Mouse (Mus musculus) midbrain, postnatal 0 days (tissue): ENCODE results near the gene Hoxd9. TPM values are rescaled to one million over a fixed set of nuclear protein-coding genes. Genes with fewer than 3 reads are reported as not detected.

ENCODE experiments used
- ATAC-seq: fragments of 200-750 bp; cut with Nextera tagmentation; 2 replicates; pipeline ENCODE4 v1.8.0; 2017; ENCODE audit warnings: moderate number of reproducible peaks, mild to moderate bottlenecking, moderate TSS enrichment, moderate library complexity; ENCODE audit not compliant: low FRiP score
- DNase-seq: peaks from one replicate; pipeline ENCODE4 v3.0.0-alpha.2; 2015; ENCODE audit warnings: low spot score
- H3K27ac ChIP-seq: fragments of 300-500 bp; sonication (generic); 2 replicates; pipeline ENCODE4 v1.5.1; 2014; ENCODE audit warnings: low read depth, mild to moderate bottlenecking, low read length, mixed read lengths
- H3K27me3 ChIP-seq: fragments of 300-500 bp; sonication (generic); 2 replicates; pipeline ENCODE4 v1.6.1; 2014; ENCODE audit warnings: low read length, control low read depth, mixed read lengths; ENCODE audit not compliant: insufficient read depth
- H3K36me3 ChIP-seq: fragments of 300-500 bp; sonication (generic); 2 replicates; pipeline ENCODE4 v1.6.1; 2014; ENCODE audit warnings: low read length, control low read depth, mixed read lengths; ENCODE audit not compliant: insufficient read depth
- H3K4me1 ChIP-seq: fragments of 300-500 bp; sonication (generic); 2 replicates; pipeline ENCODE4 v1.6.1; 2014; ENCODE audit warnings: mild to moderate bottlenecking, control low read depth, antibody characterized with exemption, low read length, mixed read lengths; ENCODE audit not compliant: insufficient read depth
- H3K4me2 ChIP-seq: fragments of 300-500 bp; sonication (generic); 2 replicates; pipeline ENCODE4 v1.6.1; 2014; ENCODE audit warnings: low read depth, mild to moderate bottlenecking, low read length, mixed read lengths; ENCODE audit not compliant: poor library complexity, severe bottlenecking
- H3K4me3 ChIP-seq: fragments of 300-500 bp; sonication (generic); 2 replicates; pipeline ENCODE4 v1.5.1; 2014; ENCODE audit warnings: low read depth, mild to moderate bottlenecking, low read length, moderate library complexity
- H3K9ac ChIP-seq: fragments of 300-500 bp; sonication (generic); replicated peaks from 2 replicates; pipeline ENCODE4 v1.6.1; 2014; ENCODE audit warnings: mild to moderate bottlenecking, low read length, moderate library complexity, mixed read lengths; ENCODE audit not compliant: poor library complexity, severe bottlenecking
- H3K9me3 ChIP-seq: fragments of 300-500 bp; sonication (generic); 2 replicates; pipeline ENCODE4 v1.6.1; 2016; ENCODE audit warnings: low read length, control low read depth
- CTCF ChIP-seq: IDR thresholded peaks from 2 replicates; pipeline ENCODE4 v1.5.1; 2016; ENCODE audit warnings: antibody characterized with exemption, mild to moderate bottlenecking
- WGBS: fragments of 180-500 bp; shearing (Covaris S2); extraction: QIAGEN DNeasy Blood & Tissue Kit; methylation state at CpG from one replicate; pipeline ENCODE4 v1.1.7; 2014; 5-methylcytosine and 5-hydroxymethylcytosine counted together
- polyA plus RNA-seq: library from polyadenylated mRNA; unstranded; fragments of >200 nt; fragmentation: Nextera tagmentation; extraction: Ambion mirVana; gene quantifications from 2 replicates; pipeline ENCODE4 v1.2.1, GENCODE M21; 2015
- total RNA-seq: library from RNA; depleted of rRNA; stranded (reverse); fragments of >200 nt; gene quantifications from 2 replicates; pipeline ENCODE4 v1.2.3, GENCODE M21; 2014

Gene Hoxd9
- total and polyA plus RNA-seq, 2 experiments from 2014 or later, result not detected

GRCm38 (mm10) chr2:74731799-74732512 is 34.4 kb downstream of the Hoxd9 start:
- no peak overlapping the region for H3K4me2 ChIP-seq
- no peaks in the 10 kb centered on the region for H3K4me1 ChIP-seq
- no peak overlapping the region for H3K27ac ChIP-seq
- TF ChIP-seq CTCF, result no peak
- H3K9me3 ChIP-seq, result no peaks in the 10 kb centered on the region
- 5% methylated on average over 9 of the region's 9 CpGs for WGBS
- no peak for ATAC-seq
- H3K4me3 ChIP-seq, result no peak overlapping the region
- H3K27me3 ChIP-seq, result peaks cover 94% of the 10 kb centered on the region
- DNase-seq, result no peak
- no peaks in the 10 kb centered on the region for H3K36me3 ChIP-seq
- no peak overlapping the region for H3K9ac ChIP-seq

- no peak overlapping the region for H3K9ac ChIP-seq
Measured at GRCm38 (mm10) chr2:74732513-74733316, 35.2 kb downstream of the Hoxd9 start.

GRCm38 (mm10) chr2:74733317-74733661 is 35.8 kb downstream of the Hoxd9 start:
- WGBS, result 0% methylated on average over 16 of the region's 16 CpGs
- no peak for TF ChIP-seq CTCF
- no peak for DNase-seq
- Histone ChIP-seq H3K4me1 (no peaks in the 10 kb centered on the region), H3K27me3 (peaks cover 95% of the 10 kb centered on the region), H3K9ac (no peak overlapping the region), H3K36me3 (no peaks in the 10 kb centered on the region), H3K4me3 (no peak overlapping the region), H3K27ac (no peak overlapping the region), H3K4me2 (no peak overlapping the region), H3K9me3 (no peaks in the 10 kb centered on the region)
- ATAC-seq, result no peak

More at GRCm38 (mm10) chr2:74732513-74733316, 35.2 kb downstream of the Hoxd9 start:
- TF ChIP-seq CTCF, result no peak
- H3K9me3 ChIP-seq, result no peaks in the 10 kb centered on the region
- no peak overlapping the region for H3K4me2 ChIP-seq
- 1% methylated on average over 52 of the region's 52 CpGs for WGBS
- H3K27ac ChIP-seq, result no peak overlapping the region
- peaks cover 94% of the 10 kb centered on the region for H3K27me3 ChIP-seq
- no peaks in the 10 kb centered on the region for H3K4me1 ChIP-seq
- H3K36me3 ChIP-seq, result no peaks in the 10 kb centered on the region
- DNase-seq (no peak), ATAC-seq (no peak)
- H3K4me3 ChIP-seq, result no peak overlapping the region

- under 1% methylated on average over 6 of the region's 6 CpGs for WGBS
- no peak overlapping the region for H3K27ac ChIP-seq
- no peak overlapping the region for H3K4me3 ChIP-seq
- H3K9me3 ChIP-seq, result no peaks in the 10 kb centered on the region
- no peaks in the 10 kb centered on the region for H3K4me1 ChIP-seq
- no peak overlapping the region for H3K4me2 ChIP-seq
- H3K27me3 ChIP-seq, result peaks cover 95% of the 10 kb centered on the region
- ATAC-seq, result no peak
- no peaks in the 10 kb centered on the region for H3K36me3 ChIP-seq
- H3K9ac ChIP-seq, result no peak overlapping the region
- no peak for DNase-seq
- no peak for TF ChIP-seq CTCF
Measured at GRCm38 (mm10) chr2:74733765-74734164, 36.2 kb downstream of the Hoxd9 start.

GRCm38 (mm10) chr2:74734451-74734850 is 36.9 kb downstream of the Hoxd9 start:
- Histone ChIP-seq H3K4me2 (no peak overlapping the region), H3K36me3 (no peaks in the 10 kb centered on the region), H3K9ac (no peak overlapping the region), H3K9me3 (no peaks in the 10 kb centered on the region), H3K27ac (no peak overlapping the region), H3K27me3 (peaks cover 95% of the 10 kb centered on the region), H3K4me3 (no peak overlapping the region), H3K4me1 (no peaks in the 10 kb centered on the region)
- no peak for TF ChIP-seq CTCF
- DNase-seq, result no peak
- ATAC-seq, result no peak
- WGBS, result 2% methylated on average over 13 of the region's 13 CpGs
